Mouse (Mus musculus) myocyte (in vitro differentiated cells): ENCODE results near the gene Ndc80.

Experiments
- E2F4 ChIP-seq: IDR thresholded peaks from one replicate; pipeline ENCODE4 v1.6.1; 2011; ENCODE audit warnings: mild to moderate bottlenecking, control low read depth, moderate library complexity; ENCODE audit not compliant: insufficient read depth
- MYOD1 ChIP-seq, 3 experiments: IDR thresholded peaks; one replicate each; pipeline ENCODE4 v1.6.1; 2011; ENCODE audit warnings: control low read depth in 2 of 3, low read depth in 2 of 3, mild to moderate bottlenecking in 2 of 3, moderate library complexity in 1 of 3; ENCODE audit not compliant: insufficient read length in 2 of 3, control insufficient read depth in 1 of 3
- MYOG ChIP-seq, 3 experiments: IDR thresholded peaks; one replicate each; pipeline ENCODE4 v1.6.1; 2011; ENCODE audit warnings: control low read depth in 2 of 3, low read depth in 2 of 3, mild to moderate bottlenecking in 2 of 3; ENCODE audit not compliant: insufficient read length in 2 of 3, control insufficient read depth in 1 of 3, insufficient read depth in 1 of 3
- POLR2A ChIP-seq: IDR thresholded peaks from one replicate; pipeline ENCODE4 v1.6.1; 2011; ENCODE audit warnings: low read depth, mild to moderate bottlenecking, control low read depth, moderate library complexity; ENCODE audit not compliant: insufficient read length
- POLR2AphosphoS2 ChIP-seq: IDR thresholded peaks from one replicate; pipeline ENCODE4 v1.6.1; 2011; ENCODE audit warnings: low read depth, control low read depth; ENCODE audit not compliant: insufficient read length
- TCF12 ChIP-seq: IDR thresholded peaks from one replicate; pipeline ENCODE4 v1.6.1; 2011; ENCODE audit warnings: mild to moderate bottlenecking, control low read depth; ENCODE audit not compliant: poor library complexity, insufficient read depth, severe bottlenecking
- USF1 ChIP-seq: IDR thresholded peaks from one replicate; pipeline ENCODE4 v1.6.1; 2011; ENCODE audit warnings: low read depth, mild to moderate bottlenecking, control low read depth, moderate library complexity

- TF ChIP-seq TCF12 (no peak), USF1 (no peak), MYOD1 (IDR thresholded peaks at IDR 0.05; ENCODE audit: control insufficient read depth in 1 of 3, insufficient read length in 2 of 3, low read depth in 2 of 3) (no peak), E2F4 (no peak), POLR2A (no peak), MYOG (IDR thresholded peaks at IDR 0.05; ENCODE audit: control insufficient read depth in 1 of 3, insufficient read depth in 1 of 3, insufficient read length in 2 of 3, low read depth in 2 of 3) (no peak), POLR2AphosphoS2 (no peak)
These were observed 10.5 kb upstream of the Ndc80 start for GRCm38 (mm10) chr17:71537164-71537563.
